Mouse (Mus musculus) CH12F3 (cell line): Measurements from ENCODE around the gene Mustn1.

Experiments used
- in situ Hi-C: fragments of 300-500 bp; cut with MboI; formaldehyde crosslinking; loops from 2 replicates; pipeline ENCODE4 v1.14.3; 2020; ENCODE audit warnings: low sequenced_read_pairs

The Mustn1 gene

DNA sequence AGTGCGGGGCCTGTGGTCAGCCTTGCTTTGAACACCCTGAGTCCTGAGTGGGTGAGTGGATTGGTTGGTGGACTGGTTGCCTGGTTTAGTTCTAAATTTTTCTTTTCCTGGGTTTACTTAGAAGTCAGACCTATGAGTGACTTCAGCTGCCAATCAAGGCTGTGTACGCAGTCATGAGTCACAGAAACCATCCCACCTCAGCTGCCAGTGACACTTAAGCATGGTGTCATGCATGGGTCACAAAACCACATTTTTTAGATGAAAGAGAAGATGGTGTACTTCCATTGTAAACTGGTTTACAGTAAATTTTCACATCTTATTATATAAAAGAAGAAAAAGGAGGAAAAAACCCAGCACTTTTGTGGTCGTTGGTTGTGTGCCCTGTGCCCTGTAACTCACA, 1.2 kb upstream of the Mustn1 start:
- in situ Hi-C loops: no loop called here

DNA sequence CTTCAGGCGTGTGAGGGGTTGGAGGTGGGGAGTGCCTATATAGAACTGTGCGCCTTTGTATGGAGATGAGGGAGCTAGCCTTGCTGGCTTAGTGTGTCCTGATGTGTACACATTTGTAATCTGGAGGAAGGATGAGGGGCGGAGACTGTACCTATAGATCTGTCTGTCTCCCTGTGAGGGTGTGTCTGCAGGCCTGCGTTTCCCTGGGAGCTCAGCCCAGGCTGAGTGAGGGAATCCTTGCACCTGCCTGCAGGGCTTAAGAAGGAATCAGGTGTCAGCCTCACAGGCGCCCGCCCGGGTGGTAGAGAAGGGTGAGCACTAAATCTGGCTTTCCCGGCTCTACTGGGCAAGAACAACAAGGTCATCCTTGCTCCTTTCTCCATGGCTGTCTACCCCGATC, 794 bp downstream of the Mustn1 start:
- in situ Hi-C loops: no loop called here

DNA sequence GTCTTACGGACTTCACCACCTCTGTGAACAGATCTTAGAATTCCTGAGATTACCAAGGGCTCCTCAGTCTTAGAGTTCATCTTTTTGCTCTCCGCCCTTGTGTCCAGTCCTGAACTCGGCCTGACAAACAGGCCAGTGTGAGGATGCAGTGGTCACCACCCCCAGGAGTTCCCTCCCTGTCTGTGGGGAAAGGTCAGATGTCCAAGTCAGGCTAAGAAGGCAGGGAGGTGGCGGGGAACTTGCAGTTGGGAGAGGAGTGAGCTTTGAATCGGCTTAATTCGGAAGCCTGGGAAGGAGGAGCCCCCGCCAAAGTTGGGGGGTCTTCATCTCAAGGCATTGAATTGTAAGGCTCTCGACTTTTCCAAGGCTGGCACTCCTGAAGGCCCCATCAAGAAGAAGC, 1.3 kb downstream of the Mustn1 start:
- in situ Hi-C loops: no loop called here

DNA sequence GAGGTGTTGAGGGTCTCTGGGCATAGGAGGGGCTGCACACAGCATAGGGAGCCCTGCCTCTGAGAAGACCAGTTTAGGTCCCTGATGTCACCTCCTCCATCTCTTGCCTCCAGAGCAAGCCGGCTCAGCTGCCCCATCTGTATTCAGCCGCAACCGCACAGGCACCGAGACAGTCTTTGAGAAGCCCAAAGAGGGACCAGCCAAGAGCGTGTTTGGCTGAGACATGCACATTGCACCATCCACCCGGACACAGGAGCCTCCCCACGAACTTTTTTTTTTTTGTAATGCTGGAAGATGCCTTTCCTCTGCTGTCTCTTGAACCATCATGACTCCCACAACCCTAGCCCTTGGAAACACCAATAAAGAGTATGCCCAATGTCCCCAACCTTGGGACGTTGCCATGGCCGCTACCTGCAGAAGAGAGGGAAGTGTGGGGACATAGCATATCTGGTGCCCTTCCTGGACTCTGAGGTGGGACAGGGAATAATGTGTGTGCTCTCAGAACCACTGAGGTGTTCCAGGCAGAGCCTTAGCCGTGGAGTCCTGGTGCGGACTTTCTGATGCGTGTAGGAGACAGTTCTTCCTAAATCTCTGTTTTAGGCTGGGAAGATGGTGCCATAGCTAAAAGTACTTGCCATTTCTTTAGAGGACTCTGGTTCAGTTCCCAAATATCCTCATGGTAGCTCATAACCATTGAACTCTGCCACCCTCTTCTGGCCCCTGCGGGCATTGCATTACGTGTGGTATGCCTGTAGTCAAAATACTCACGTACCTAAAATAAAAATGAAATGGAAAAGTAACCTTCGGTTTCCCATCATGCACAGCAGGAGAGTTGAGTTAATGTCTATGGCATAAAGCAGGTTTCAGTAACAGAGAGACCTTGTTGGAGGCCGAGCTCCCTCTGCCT, 2.1 kb downstream of the Mustn1 start:
- in situ Hi-C loops: no loop called here

DNA sequence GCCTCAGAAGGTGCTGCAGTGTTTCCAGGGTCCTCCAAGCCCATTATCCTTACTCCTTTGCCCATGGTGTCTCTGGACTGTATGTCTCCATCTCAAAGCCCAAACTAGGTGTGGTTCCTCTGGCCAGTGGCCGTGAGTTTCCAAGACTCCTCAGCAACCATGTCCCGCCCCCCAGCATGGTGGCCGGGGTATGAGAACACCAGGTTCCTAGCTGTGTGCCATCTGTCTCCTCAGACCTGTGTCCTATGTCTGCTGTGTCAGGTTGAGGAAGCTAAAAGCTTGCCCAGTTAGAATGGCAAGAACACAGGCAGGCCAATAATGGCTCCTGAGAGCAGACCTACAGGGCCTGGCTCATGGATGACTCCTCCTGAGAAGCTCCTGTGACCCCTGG, 2.7 kb downstream of the Mustn1 start:
- in situ Hi-C loops: no loop called here

DNA sequence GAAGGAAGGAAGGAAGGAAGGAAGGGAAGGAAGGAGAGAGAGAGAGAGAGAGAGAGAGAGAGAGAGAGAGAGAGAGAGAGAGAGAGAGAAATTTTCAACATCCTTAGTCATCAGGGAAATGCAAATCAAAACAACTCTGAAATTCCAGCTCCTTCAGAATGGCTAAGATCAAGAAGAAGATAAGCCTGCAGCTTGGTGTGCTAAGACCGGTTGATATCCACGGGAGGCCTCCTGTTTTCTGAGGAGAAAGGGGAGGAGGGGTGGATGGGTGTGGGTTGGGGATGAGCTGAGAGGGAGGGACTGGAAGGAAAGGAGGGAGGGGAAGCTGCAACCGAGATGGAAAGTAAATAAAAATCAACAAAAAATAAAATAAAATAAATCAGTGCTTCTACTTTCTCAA, 6.3 kb downstream of the Mustn1 start:
- in situ Hi-C loops: no loop called here

DNA sequence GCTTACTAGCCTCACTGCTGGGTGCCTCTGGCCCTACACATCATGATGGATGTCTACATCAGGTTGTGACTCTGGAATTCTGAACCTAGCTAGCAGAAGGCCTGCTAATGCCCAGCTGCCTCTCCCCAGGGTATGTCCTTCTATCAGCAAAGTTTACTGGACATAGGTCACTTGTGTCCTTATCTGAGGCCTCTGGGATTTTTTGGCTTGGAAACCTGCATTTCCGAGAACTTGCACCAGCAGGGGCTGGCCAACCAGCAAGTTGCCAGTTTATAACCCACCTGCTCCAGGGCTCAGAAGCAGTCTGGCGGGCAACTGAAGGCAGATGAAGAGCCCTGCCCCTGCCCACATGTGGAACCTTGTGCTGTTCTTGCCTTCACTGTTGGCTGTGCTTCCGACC, 7.2 kb downstream of the Mustn1 start, which contains the start of gene Itih4:
TSS of gene Itih4 (plus strand) at position 273 of the 400 bp plus-strand sequence.
- in situ Hi-C loops: no loop called here

DNA sequence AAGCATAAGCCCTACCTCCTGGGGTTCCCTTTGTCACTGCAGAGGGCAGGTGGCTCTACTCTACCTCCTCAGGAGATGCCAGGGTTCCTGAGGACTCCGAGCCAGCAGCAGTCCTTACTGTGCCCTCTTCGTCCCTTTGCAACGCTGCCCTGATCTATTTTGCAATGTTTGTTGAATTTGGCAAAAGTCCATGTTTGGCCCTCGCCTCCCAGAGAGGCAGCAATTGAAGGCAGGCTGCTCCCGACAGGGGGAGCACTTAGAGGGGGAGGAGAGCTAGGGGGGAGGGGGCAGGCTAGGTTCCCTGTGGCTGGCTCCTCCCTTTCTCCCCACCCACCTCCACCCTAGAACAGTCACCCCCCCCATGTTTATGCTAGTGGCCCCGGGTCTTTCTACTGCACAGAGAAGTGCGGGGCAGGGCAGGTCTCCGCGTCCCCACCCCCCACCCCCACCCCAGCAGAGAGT, 9.3 kb downstream of the Mustn1 start:
- in situ Hi-C loops: no loop called here

DNA sequence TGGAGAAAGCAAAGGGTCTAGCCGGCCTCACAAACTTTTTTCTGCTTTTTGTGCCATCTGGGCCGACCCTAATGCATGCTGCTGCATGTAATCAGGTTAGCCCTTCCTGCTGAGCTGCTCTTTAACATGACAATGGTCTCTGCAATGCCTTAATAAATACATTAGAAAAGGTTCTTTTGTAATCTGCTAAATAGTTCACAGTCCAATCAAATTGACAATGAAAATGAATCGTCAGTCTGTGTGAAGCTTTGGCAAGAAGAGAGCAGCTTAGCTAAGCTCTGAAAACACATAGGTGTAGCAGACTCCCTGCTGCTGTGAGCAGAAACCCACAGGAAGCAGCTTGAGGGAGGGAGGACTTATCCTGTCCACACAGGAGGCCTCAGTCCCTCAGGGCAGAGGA, 21.0 kb downstream of the Mustn1 start:
- in situ Hi-C loops: no loop called here

DNA sequence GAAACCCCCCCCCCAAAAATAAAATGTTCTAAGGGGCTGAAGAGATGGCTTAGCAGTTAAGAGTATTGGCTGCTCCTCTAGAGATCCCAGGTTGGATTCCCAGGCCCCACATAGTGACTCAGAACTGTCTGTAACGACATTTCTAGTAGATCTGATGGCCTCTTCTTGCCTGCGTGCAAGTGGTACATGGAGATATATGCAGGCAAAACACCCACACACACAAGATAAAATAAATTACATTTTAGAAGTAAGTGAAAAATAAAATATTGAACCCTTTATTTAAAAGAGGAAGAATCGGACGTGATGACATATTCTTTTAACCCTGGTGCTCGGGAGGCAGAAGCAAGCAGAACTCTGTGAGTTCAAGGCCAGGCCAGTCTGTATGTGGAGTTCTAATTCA, 23.6 kb downstream of the Mustn1 start:
- in situ Hi-C loops: no loop called here

DNA sequence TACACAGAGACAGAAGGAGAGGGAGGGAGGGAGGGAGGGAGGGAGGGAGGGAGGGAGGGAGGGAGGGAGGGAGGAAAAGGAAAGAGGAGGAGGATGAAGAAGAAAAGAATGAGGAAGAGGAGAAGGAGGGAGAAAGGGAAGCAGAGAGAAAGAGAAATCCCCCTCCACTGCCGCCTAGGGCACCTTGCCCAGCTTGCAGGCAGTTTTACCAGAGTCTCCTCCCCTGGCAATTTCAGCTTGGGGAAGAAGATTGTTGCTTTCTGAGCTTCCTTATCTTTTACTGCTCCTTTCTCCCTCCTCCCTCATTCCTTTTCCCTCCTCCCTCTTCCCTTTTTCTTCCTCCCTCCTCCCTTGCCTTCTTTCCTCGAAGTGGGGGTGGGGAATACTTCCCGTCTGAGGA, 24.0 kb downstream of the Mustn1 start:
- in situ Hi-C loops: no loop called here

DNA sequence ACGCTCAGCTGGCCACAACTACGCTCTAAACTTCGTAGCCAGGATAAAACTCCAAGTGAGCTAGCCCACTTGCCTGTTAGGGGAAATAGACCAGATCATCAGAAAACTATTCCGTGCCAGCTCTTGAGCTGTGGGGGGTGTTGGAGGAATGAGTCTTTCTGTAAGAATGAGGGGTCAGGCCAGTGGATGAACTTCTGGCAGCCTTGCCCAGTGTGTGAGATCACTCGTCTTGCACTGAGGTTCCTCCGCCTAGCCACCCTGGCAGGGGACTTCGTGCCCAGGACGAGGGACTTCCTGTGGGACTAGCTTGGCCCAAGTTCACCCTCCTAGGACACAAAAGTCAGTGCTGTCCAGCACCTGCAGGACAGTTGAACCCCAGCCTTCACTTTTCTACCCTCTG, 25.3 kb downstream of the Mustn1 start:
- in situ Hi-C loops: no loop called here

DNA sequence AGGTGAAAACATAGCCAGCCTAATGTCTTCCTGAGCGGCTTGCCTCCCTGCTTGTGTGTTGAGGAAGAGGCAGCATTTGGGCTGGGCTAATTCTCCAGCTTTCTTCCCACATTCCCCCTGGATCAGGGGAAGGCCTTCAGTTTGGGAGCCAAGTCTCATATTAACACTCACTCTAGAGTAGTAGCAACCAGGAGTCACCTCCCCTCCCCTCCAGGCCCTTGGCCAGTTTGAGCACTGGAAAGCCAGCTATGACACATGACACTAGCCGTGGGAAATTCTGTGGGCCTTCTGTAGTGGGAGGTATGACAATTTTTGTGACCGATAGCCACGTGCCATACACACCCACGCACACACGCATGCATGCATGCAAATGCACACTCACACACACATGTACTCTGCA, 27.0 kb downstream of the Mustn1 start:
- in situ Hi-C loops: no loop called here

DNA sequence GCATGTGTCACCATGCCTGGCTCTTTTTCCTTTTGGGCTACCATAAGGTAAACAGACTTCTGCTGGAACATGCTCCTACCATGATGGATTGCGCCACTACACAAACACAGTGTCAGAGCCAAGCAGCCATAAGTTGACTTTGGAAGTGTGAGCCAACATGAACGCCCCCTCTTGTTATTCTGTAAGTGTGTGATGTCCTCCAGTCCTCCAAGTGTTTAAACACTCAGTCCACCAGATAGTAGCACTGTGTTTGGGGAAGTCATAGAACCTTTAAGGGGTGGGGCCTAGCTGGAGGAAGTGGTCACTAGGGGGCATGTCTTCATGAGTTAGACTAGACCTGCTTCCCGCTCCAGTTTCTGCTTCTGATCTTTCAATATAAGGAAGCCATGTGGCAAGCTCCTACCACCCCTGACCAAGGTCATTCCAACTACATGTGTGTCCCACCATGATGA, 28.8 kb downstream of the Mustn1 start:
- in situ Hi-C loops: no loop called here

DNA sequence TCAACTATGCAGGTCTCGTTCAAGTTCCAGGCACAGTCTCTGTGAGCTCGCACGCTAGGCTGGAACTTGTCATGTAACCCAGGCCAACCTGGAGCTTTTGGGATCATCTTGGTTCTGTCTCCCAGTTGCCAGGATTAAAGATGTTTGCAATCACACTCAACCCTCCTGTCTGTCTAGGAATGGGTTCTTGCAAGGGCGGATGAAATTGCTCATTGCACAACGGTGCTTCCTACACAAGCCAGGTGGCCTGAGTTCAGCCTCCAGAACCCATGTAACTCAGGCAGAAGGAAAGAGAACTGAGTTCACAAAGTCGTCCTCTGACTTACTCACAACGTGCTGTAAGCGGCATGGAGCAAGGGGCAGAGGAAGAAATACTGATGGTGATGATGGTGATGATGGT, 32.1 kb downstream of the Mustn1 start:
- in situ Hi-C loops: no loop called here

DNA sequence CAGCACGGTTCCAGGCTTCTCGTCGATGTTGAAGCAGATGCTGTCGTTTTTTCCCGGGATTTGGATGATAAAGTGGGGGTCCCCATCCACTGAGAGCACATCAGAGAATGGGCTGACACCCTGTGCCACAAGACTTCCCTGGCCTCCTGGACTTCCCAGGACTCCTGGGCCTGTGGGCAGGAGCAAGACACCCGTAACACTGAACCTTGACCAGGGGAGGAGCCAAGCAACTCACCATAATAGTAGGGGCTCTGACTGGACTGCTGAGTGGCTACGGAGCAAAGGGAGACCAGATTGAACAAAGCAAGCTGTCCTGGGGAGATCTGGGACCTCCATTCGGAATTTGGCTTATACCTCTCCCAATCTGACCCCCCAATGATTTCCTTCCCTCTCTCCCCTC, 33.6 kb downstream of the Mustn1 start:
- in situ Hi-C loops: no loop called here

DNA sequence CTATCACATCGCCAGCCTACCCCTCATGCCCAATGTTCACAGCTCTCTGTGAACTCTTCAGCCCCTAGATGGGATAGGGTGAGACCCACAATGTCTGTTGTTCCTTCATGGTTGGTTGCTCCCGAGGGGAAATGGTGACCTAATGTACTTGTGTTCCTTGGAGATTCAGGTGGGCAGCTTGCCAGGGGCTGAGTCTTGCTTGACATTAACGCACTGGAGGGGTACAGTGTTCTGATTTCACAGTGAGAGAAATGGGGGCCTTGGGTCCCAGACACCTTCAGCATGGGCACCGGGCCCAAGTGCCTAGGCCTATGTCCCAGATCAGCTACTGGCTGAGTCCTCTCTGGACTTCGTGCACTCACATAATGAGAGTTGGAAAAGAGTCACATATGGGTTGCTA, 34.4 kb downstream of the Mustn1 start:
- in situ Hi-C loops: no loop called here

DNA sequence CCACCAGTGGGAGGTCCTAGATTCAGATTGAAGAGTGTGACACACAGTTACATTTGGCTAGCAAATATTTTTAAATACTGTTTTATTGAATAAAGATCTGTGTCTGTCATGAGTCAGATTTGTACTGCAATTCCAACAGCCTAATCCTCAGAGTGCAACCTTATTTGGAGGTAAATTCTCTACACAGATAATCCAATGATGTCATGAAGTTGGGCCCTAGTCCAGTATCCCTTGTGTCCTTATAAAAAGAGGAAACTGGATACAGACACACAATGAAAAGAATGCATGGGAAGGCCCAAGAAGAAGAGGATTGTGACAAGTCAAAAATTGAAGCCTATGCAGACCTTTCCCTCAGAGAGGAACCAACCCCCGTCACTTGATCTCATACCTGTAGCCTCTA, 37.5 kb downstream of the Mustn1 start:
- in situ Hi-C loops: no loop called here

DNA sequence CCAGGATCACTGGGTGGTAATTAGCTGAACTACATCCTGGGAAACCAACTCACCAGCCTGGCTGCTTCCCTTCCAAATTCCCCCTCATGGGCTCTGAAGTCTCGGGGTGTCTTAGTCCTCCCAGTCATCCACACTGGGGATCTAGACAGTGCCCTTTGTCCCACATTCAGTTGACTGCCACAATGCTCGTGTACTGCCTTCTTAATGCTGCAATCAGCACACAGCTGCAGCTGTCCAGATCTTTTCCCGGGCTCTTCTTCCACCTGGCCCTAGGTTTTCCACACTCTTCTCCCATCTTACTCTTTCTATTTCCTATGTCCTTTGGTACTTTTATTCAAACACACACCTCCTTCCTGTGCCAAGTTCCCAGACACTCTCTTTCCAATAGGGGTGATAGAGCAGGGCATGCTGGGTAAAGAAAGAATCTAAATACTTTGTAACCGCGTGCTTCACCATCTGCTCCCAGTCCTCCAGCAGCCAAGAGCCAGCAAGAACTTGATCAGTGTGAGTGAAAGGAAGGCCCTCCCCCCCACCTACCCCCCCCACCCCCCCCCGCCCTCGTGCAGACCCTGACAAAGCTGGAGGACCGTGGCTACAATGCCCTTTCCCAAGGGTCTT, 43.2 kb downstream of the Mustn1 start:
- in situ Hi-C loops: no loop called here

DNA sequence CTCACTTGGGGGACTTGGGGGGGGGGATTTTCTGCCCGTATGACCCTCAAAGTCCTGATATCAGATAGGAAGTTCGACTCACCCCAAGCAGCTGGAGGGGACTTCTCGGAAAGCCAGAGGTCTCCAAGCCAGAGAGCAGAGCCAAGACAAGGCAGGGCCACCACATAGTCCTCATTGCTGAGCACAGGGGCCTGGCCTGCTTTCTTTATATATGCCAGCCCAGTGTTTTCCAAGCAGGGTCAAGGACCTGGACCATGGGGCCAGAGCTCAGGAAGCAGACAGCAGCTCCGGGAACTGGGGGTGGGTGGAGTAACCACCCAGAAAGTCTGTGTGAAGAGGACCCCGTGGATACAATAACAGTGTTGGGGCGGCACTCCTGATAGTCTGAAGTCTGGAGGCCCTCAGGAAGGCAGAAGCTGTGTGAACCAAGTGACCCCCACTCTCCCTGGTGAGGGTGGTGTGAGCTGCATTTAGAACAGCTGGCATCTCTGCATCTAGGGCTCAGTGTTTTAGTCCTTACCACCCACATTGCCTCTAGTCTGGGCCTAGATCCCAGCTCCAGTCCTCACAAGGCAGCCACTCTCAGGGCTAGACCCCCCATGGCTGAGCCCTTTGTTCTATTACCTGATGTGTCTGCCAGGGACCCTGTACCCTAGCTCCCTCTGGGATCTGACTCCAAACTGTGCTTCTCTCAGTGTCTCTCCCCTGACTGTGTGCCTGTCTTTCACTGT, 44.5 kb downstream of the Mustn1 start, which contains the start of gene Itih3:
TSS of gene Itih3 (minus strand) at position 386 of the 731 bp plus-strand sequence.
- in situ Hi-C loops: no loop called here

DNA sequence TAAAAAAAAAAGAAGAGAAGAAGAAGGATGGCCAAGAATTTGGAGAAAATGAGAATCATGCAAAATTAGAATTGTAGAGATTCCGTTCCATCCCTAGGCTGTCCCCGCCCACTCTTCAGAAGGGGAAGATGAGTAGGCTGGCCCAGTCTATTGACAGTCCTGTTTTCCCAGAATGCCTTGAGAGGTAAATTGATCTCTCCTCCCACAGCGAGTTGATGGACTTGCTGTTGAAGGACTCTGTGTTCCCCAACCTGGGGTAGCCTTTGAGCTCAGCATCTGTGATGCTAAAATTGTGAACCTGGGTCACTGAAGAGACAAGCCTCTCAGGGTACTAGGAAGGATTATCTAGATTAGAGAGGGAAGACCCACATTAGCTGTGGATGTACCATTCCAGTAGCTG, 46.5 kb downstream of the Mustn1 start:
- in situ Hi-C loops: no loop called here

DNA sequence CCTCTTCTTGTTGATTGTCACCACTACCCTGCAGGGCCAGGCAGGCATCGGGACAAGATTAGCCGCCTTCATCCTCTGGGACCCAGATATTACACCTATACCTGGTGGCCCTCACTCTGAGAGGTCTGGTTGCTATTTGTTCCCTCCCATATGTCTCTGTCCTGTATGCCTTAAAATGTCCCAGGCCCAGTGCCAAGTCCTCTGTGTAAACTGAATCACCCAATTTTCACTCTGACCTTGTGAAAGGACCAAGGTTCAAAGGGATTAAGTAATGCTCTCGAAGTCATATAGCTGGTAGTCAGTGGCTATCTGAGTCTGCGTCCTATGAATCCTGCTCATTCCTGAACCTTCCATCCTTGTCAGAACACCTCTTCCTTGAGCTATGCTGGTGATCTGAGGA, 51.4 kb downstream of the Mustn1 start:
- in situ Hi-C loops: no loop called here
